ENCODE assay signal across 25 mouse cellular contexts in genomic region chr17:45797121-45797520, GRCm38 (mm10).
DNase-seq lines count a peak whose midpoint lies in the region; ATAC-seq and TF ChIP-seq lines count a peak whose summit lies in the region.
"Had no signal": no experiment of that assay in that cellular context is flagged by ENCODE, and none has a peak within 500 bp of the region (broad histone marks: within the 10 kb centered on the region; RNA-seq: fewer than 3 reads in every experiment).

No protein-coding gene starts in this region.

- H3K9ac ChIP-seq in kidney, embryonic 14.5 days (ENCODE audit: low read depth, low read length), result no peak overlapping the region
- no peak overlapping the region for H3K9ac ChIP-seq in stomach, postnatal 0 days (ENCODE audit: low read length)
- H3K9ac ChIP-seq in hindbrain, postnatal 0 days (replicated peaks; ENCODE audit: low read length), result no peak overlapping the region
- H3K9ac ChIP-seq: embryonic facial prominence, embryonic 12.5 days; embryonic facial prominence, embryonic 15.5 days; forebrain, postnatal 0 days; heart, embryonic 13.5 days; hindbrain, embryonic 14.5 days had no signal

- no peak for TF ChIP-seq EP300 in stomach, postnatal 0 days (optimal IDR thresholded peaks at IDR 0.05)

- no peak overlapping the region for H3K27ac ChIP-seq in kidney, embryonic 14.5 days (ENCODE audit: low read depth, low read length)
- H3K27ac ChIP-seq in stomach, postnatal 0 days (replicated peaks), result no peak overlapping the region
- H3K27ac ChIP-seq in hindbrain, postnatal 0 days, result no peak overlapping the region
- H3K27ac ChIP-seq: embryonic facial prominence, embryonic 12.5 days; embryonic facial prominence, embryonic 15.5 days; heart, adult 2 months; heart, embryonic 10.5 days; heart, embryonic 13.5 days; hindbrain, embryonic 14.5 days had no signal

- no peak for DNase-seq in kidney, adult 8-10 months
- DNase-seq in Patski (ENCODE audit: low read depth, low spot score), result peak; percentile 54
- no peak for DNase-seq in stomach, postnatal 0 days (ENCODE audit: low spot score)
- DNase-seq in hindbrain, postnatal 0 days (ENCODE audit: low spot score), result no peak
- no peak for DNase-seq in cerebellum, adult 18-20 months
- DNase-seq: adrenal gland, adult 8-10 months; adrenal gland, postnatal 25 days; cerebellum, adult 11-12 months; cerebellum, adult 9-10 months; cerebellum, postnatal 14 days; forebrain, postnatal 0 days; gastrocnemius, postnatal 25 days; heart, adult 2 months; heart, postnatal 14 days; heart, postnatal 4 days had no signal

- no peaks in the 10 kb centered on the region for H3K4me1 ChIP-seq in kidney, embryonic 14.5 days (ENCODE audit: control insufficient read depth, insufficient read depth, low read length)
- no peaks in the 10 kb centered on the region for H3K4me1 ChIP-seq in stomach, postnatal 0 days (replicated peaks; ENCODE audit: control insufficient read depth, insufficient read depth)
- no peaks in the 10 kb centered on the region for H3K4me1 ChIP-seq in hindbrain, postnatal 0 days (ENCODE audit: insufficient read depth, low read length)
- H3K4me1 ChIP-seq: embryonic facial prominence, embryonic 12.5 days had no signal

- H3K4me2 ChIP-seq in kidney, embryonic 14.5 days (replicated peaks; ENCODE audit: low read depth, low read length), result no peak overlapping the region
- no peak overlapping the region for H3K4me2 ChIP-seq in stomach, postnatal 0 days (replicated peaks; ENCODE audit: low read depth)
- no peak overlapping the region for H3K4me2 ChIP-seq in hindbrain, postnatal 0 days (ENCODE audit: low read depth, low read length)
- H3K4me2 ChIP-seq: embryonic facial prominence, embryonic 12.5 days; embryonic facial prominence, embryonic 15.5 days; heart, embryonic 13.5 days; hindbrain, embryonic 14.5 days had no signal

- in situ Hi-C loops in Patski (cut with MboI; ENCODE audit: low pct_unique_long_range_greater_than_20kb), result no loop called here

- POLR2A ChIA-PET in Patski (lab: Charles Lee), result no interaction called here

- TF ChIP-seq CTCF in Patski (IDR thresholded peaks at IDR 0.05), result no peak
- TF ChIP-seq CTCF in stomach, postnatal 0 days (IDR thresholded peaks at IDR 0.05; ENCODE audit: low read depth), result no peak
- TF ChIP-seq CTCF in hindbrain, postnatal 0 days (IDR thresholded peaks at IDR 0.05; ENCODE audit: low read depth), result no peak

- ATAC-seq in kidney, embryonic 14.5 days (ENCODE audit: low FRiP score, low TSS enrichment), result peak; percentile 28; the same call in 1 of the 2 replicates
- no peak for ATAC-seq in Patski
- ATAC-seq in stomach, postnatal 0 days (ENCODE audit: low FRiP score, low TSS enrichment), result peak; percentile 47; the same call in 1 of the 2 replicates
- no peak for ATAC-seq in hindbrain, postnatal 0 days
- ATAC-seq: activated CD4-positive, CD25-positive, alpha-beta regulatory T cell, adult 4 months; CD4-positive, CD25-positive, alpha-beta regulatory T cell, adult 4 months; forebrain, embryonic 14.5 days; forebrain, postnatal 0 days; intestine, postnatal 0 days had no signal

- CTCF ChIA-PET in Patski (lab: Charles Lee), result interaction anchor here (1.5 to 1.9 kb wide), 2 partner anchors 9 to 62 kb away, joined by 4 to 6 read pairs; no protein-coding TSS in a partner anchor

- no peak overlapping the region for H3K4me3 ChIP-seq in kidney, embryonic 14.5 days (ENCODE audit: low read length)
- no peak overlapping the region for H3K4me3 ChIP-seq in stomach, postnatal 0 days (ENCODE audit: low read depth, low read length)
- no peak overlapping the region for H3K4me3 ChIP-seq in hindbrain, postnatal 0 days (ENCODE audit: low read length)
- H3K4me3 ChIP-seq: embryonic facial prominence, embryonic 12.5 days; embryonic facial prominence, embryonic 15.5 days; heart, adult 2 months; heart, embryonic 10.5 days; heart, embryonic 13.5 days had no signal

- H3K27me3 ChIP-seq in kidney, embryonic 14.5 days (ENCODE audit: control insufficient read depth, insufficient read depth, low read length), result no peaks in the 10 kb centered on the region
- H3K27me3 ChIP-seq in Patski, result no peaks in the 10 kb centered on the region
- H3K27me3 ChIP-seq in stomach, postnatal 0 days (ENCODE audit: control insufficient read depth, insufficient read depth, low read length), result no peaks in the 10 kb centered on the region
- H3K27me3 ChIP-seq in hindbrain, postnatal 0 days (ENCODE audit: insufficient read depth, low read length), result no peaks in the 10 kb centered on the region
- H3K27me3 ChIP-seq: embryonic facial prominence, embryonic 12.5 days; embryonic facial prominence, embryonic 15.5 days had no signal

- 46% methylated on average over 6 of the region's 6 CpGs for WGBS in kidney, embryonic 14.5 days
- 66% methylated on average over 6 of the region's 6 CpGs for WGBS in stomach, postnatal 0 days
- WGBS in hindbrain, postnatal 0 days, result 66% methylated on average over 6 of the region's 6 CpGs

- peaks cover 9% of the 10 kb centered on the region for H3K9me3 ChIP-seq in kidney, embryonic 14.5 days (ENCODE audit: control insufficient read depth, low read length)
- H3K9me3 ChIP-seq in stomach, postnatal 0 days (ENCODE audit: control insufficient read depth, low read length), result no peaks in the 10 kb centered on the region
- H3K9me3 ChIP-seq in hindbrain, postnatal 0 days (ENCODE audit: low read length), result peaks cover 4% of the 10 kb centered on the region; the same call in 1 of the 2 replicates
- H3K9me3 ChIP-seq: embryonic facial prominence, embryonic 12.5 days had no signal

- H3K36me3 ChIP-seq in kidney, embryonic 14.5 days (ENCODE audit: control insufficient read depth, insufficient read depth, low read length), result no peaks in the 10 kb centered on the region
- H3K36me3 ChIP-seq in stomach, postnatal 0 days (ENCODE audit: control insufficient read depth, insufficient read depth, low read length), result no peaks in the 10 kb centered on the region
- H3K36me3 ChIP-seq in hindbrain, postnatal 0 days (ENCODE audit: insufficient read depth, low read length), result no peaks in the 10 kb centered on the region
- H3K36me3 ChIP-seq: embryonic facial prominence, embryonic 12.5 days; embryonic facial prominence, embryonic 15.5 days; heart, embryonic 10.5 days; heart, embryonic 13.5 days had no signal

Comparison
In these comparisons a context has a peak if more than half of its experiments do, and no peak if none do; other contexts are left out.
1. ATAC-seq: peak in kidney, embryonic 14.5 days (single experiment) and stomach, postnatal 0 days (single experiment); none in Patski (single experiment) and hindbrain, postnatal 0 days (single experiment).